Mouse (Mus musculus): ENCODE data around the gene Foxp1. TPM values are rescaled to one million over a fixed set of nuclear protein-coding genes. Genes with fewer than 3 reads are reported as not detected.

The Foxp1 gene
- polyA plus RNA-seq, 2 experiments = 101 to 166 TPM

GRCm38 (mm10) chr6:99211663-99212333 lies 310.7 kb downstream of the Foxp1 start:
- no peak overlapping the region for H3K27ac ChIP-seq (replicated peaks; ENCODE audit: low read depth, low read length)
- WGBS = 88% methylated on average over 5 of the region's 5 CpGs
- H3K9me3 ChIP-seq (ENCODE audit: control insufficient read depth, low read length) = no peaks in the 10 kb centered on the region
- H3K4me1 ChIP-seq (ENCODE audit: control insufficient read depth, insufficient read depth, low read length) = peaks cover 7% of the 10 kb centered on the region
- no peak overlapping the region for H3K9ac ChIP-seq (ENCODE audit: low read depth, low read length, severe bottlenecking)
- TF ChIP-seq POLR2A (IDR thresholded peaks at IDR 0.05; ENCODE audit: borderline replicate concordance, extremely low read depth, insufficient read depth, insufficient read length) = no peak
- ATAC-seq (ENCODE audit: low FRiP score, low read depth) (no peak), DNase-seq (ENCODE audit: low spot score) (no peak)
- no peak overlapping the region for H3K4me3 ChIP-seq (replicated peaks; ENCODE audit: low read length)
- H3K36me3 ChIP-seq (ENCODE audit: control insufficient read depth, insufficient read depth, low read length) = no peaks in the 10 kb centered on the region
- H3K4me2 ChIP-seq (replicated peaks; ENCODE audit: low read depth, low read length, severe bottlenecking) = no peak overlapping the region
- H3K27me3 ChIP-seq (ENCODE audit: control insufficient read depth, insufficient read depth, low read length) = no peaks in the 10 kb centered on the region

- WGBS = 72% methylated on average over 7 of the region's 7 CpGs
- H3K36me3 ChIP-seq (ENCODE audit: control insufficient read depth, insufficient read depth, low read length) = no peaks in the 10 kb centered on the region
- no peak for DNase-seq (ENCODE audit: low spot score)
- no peak overlapping the region for H3K9ac ChIP-seq (ENCODE audit: low read depth, low read length, severe bottlenecking)
- ATAC-seq (ENCODE audit: low FRiP score, low read depth) = no peak
- no peak overlapping the region for H3K27ac ChIP-seq (replicated peaks; ENCODE audit: low read depth, low read length)
- H3K27me3 ChIP-seq (ENCODE audit: control insufficient read depth, insufficient read depth, low read length) = no peaks in the 10 kb centered on the region
- TF ChIP-seq POLR2A (IDR thresholded peaks at IDR 0.05; ENCODE audit: borderline replicate concordance, extremely low read depth, insufficient read depth, insufficient read length) = no peak
- H3K9me3 ChIP-seq (ENCODE audit: control insufficient read depth, low read length) = no peaks in the 10 kb centered on the region
- H3K4me2 ChIP-seq (replicated peaks; ENCODE audit: low read depth, low read length, severe bottlenecking) = no peak overlapping the region
- no peak overlapping the region for H3K4me3 ChIP-seq (replicated peaks; ENCODE audit: low read length)
- H3K4me1 ChIP-seq (ENCODE audit: control insufficient read depth, insufficient read depth, low read length) = peaks cover 23% of the 10 kb centered on the region
Measured at GRCm38 (mm10) chr6:99210161-99210560, 312.4 kb downstream of the Foxp1 start.

GRCm38 (mm10) chr6:99207226-99207885 lies 315.2 kb downstream of the Foxp1 start:
- Histone ChIP-seq H3K9me3 (ENCODE audit: control insufficient read depth, low read length) (no peaks in the 10 kb centered on the region), H3K4me1 (ENCODE audit: control insufficient read depth, insufficient read depth, low read length) (peaks cover 35% of the 10 kb centered on the region), H3K9ac (ENCODE audit: low read depth, low read length, severe bottlenecking) (no peak overlapping the region), H3K36me3 (ENCODE audit: control insufficient read depth, insufficient read depth, low read length) (no peaks in the 10 kb centered on the region), H3K27ac (replicated peaks; ENCODE audit: low read depth, low read length) (no peak overlapping the region), H3K27me3 (ENCODE audit: control insufficient read depth, insufficient read depth, low read length) (no peaks in the 10 kb centered on the region), H3K4me3 (replicated peaks; ENCODE audit: low read length) (no peak overlapping the region), H3K4me2 (replicated peaks; ENCODE audit: low read depth, low read length, severe bottlenecking) (no peak overlapping the region)
- DNase-seq (ENCODE audit: low spot score) (no peak), ATAC-seq (ENCODE audit: low FRiP score, low read depth) (no peak)
- TF ChIP-seq POLR2A (IDR thresholded peaks at IDR 0.05; ENCODE audit: borderline replicate concordance, extremely low read depth, insufficient read depth, insufficient read length) = no peak
- WGBS = 37% methylated on average over 6 of the region's 6 CpGs

- no peak for TF ChIP-seq POLR2A (IDR thresholded peaks at IDR 0.05; ENCODE audit: borderline replicate concordance, extremely low read depth, insufficient read depth, insufficient read length)
- DNase-seq (ENCODE audit: low spot score) (no peak), ATAC-seq (ENCODE audit: low FRiP score, low read depth) (no peak)
- Histone ChIP-seq H3K36me3 (ENCODE audit: control insufficient read depth, insufficient read depth, low read length) (no peaks in the 10 kb centered on the region), H3K4me1 (ENCODE audit: control insufficient read depth, insufficient read depth, low read length) (peaks cover 35% of the 10 kb centered on the region), H3K9ac (ENCODE audit: low read depth, low read length, severe bottlenecking) (no peak overlapping the region), H3K27me3 (ENCODE audit: control insufficient read depth, insufficient read depth, low read length) (no peaks in the 10 kb centered on the region), H3K4me2 (replicated peaks; ENCODE audit: low read depth, low read length, severe bottlenecking) (no peak overlapping the region), H3K27ac (replicated peaks; ENCODE audit: low read depth, low read length) (no peak overlapping the region), H3K9me3 (ENCODE audit: control insufficient read depth, low read length) (no peaks in the 10 kb centered on the region), H3K4me3 (replicated peaks; ENCODE audit: low read length) (no peak overlapping the region)
- WGBS = 20% methylated on average over 5 of the region's 5 CpGs
Measured at GRCm38 (mm10) chr6:99206437-99206870, 316.1 kb downstream of the Foxp1 start.

- H3K36me3 ChIP-seq (ENCODE audit: control insufficient read depth, insufficient read depth, low read length) = no peaks in the 10 kb centered on the region
- no peak overlapping the region for H3K9ac ChIP-seq (ENCODE audit: low read depth, low read length, severe bottlenecking)
- 15% methylated on average over 13 of the region's 13 CpGs for WGBS
- peaks cover 35% of the 10 kb centered on the region for H3K4me1 ChIP-seq (ENCODE audit: control insufficient read depth, insufficient read depth, low read length)
- no peak for ATAC-seq (ENCODE audit: low FRiP score, low read depth)
- no peaks in the 10 kb centered on the region for H3K27me3 ChIP-seq (ENCODE audit: control insufficient read depth, insufficient read depth, low read length)
- TF ChIP-seq POLR2A (IDR thresholded peaks at IDR 0.05; ENCODE audit: borderline replicate concordance, extremely low read depth, insufficient read depth, insufficient read length) = no peak
- H3K27ac ChIP-seq (replicated peaks; ENCODE audit: low read depth, low read length) = no peak overlapping the region
- H3K4me2 ChIP-seq (replicated peaks; ENCODE audit: low read depth, low read length, severe bottlenecking) = 0 out of 2 replicates have a peak overlapping the region, but pooled peaks have one; percentile 2
- no peaks in the 10 kb centered on the region for H3K9me3 ChIP-seq (ENCODE audit: control insufficient read depth, low read length)
- DNase-seq (ENCODE audit: low spot score) = no peak
- H3K4me3 ChIP-seq (replicated peaks; ENCODE audit: low read length) = no peak overlapping the region
Measured at GRCm38 (mm10) chr6:99205587-99206436, 316.7 kb downstream of the Foxp1 start.
